Mouse (Mus musculus): ENCODE measurements around the gene Spata21.

- TF ChIP-seq TAL1 (IDR thresholded peaks at IDR 0.05; ENCODE audit: low read length) (no peak), GATA1 (IDR thresholded peaks at IDR 0.05; ENCODE audit: low read length) (no peak)
These were observed 44.1 kb downstream of the Spata21 start for GRCm38 (mm10) chr4:141132191-141132590.

Data from erythroblast, embryonic 14.5 days (primary cell).